Mouse (Mus musculus): Measurements from ENCODE around the gene Msh3. TPM values are rescaled to one million over a fixed set of nuclear protein-coding genes. Genes with fewer than 3 reads are reported as not detected.

Gene Msh3
- 4.6 and 6.2 TPM in 2 replicates for polyA plus RNA-seq (2012; rRNA removed)

DNA sequence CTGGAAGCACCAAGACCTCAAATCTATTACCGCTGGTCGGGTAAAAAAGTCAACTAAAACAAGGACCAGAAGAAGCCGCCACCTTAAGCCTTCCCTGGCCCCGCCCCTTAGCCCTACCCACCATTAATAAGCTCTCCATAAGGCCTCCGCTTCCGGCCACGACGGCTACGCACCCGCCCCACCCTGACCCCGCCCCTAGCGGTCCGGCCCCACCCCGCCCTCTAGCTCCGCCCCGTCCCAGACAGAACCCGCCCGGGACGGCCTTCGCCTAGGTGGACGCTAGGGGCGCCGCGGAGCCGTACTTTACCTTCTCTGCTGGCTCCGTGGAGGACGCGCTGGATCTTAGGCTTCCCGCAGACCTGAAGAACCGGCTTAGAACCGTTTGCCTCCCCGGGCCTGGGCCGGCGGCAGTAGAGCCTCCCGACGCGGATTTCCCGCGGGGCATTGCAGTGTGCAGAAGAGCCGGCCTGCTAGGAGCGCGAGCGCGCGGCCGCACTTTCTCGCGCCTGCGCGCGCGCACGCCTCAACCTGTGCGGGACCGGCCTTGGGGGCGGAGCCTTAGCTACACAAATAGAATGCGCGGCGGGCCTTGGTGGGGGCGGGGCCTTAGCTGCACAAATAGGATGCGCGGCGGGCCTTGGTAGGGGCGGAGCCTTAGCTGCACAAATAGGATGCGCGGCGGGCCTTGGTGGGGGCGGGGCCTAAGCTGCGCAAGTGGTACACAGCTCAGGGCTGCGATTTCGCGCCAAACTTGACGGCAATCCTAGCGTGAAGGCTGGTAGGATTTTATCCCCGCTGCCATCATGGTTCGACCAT is at the start of gene Msh3, which contains the start of gene Dhfr:
Gene Msh3 (minus strand): TSS at position 548 of the 816 bp plus-strand sequence.
Gene Dhfr (plus strand): TSS at position 271 of the 816 bp plus-strand sequence.

DNA sequence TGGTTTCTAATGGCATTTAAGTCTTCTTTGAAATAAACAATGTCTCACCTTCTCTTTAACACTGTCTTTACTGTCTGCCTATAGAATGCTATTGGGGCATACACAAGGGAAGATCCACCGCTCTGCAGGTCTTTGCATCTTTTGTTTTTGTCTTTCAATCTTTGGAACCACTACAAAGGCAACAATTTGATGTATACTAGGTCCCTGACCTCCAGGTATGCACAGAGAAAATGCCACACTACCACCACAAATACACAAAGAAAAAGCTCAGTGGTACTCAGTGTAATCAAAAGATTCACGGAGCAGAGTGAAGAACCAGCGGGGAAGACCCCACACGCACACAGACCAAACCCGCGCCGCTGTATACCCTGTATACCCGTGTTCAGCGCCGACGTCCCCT is 49.1 kb downstream of the Msh3 start, which contains the start of gene Gm20379:
Gene Gm20379 (plus strand): TSS at position 301 of the 400 bp plus-strand sequence.

Other genes starting within 250 kb of the Msh3 start
- 3.0 and 3.8 TPM in 2 replicates for gene Rasgrf2, start 223.3 kb downstream of the Msh3 start, polyA plus RNA-seq (2012; rRNA removed)
- not detected in 2 replicates for gene Gm20379, start 49.0 kb downstream of the Msh3 start, polyA plus RNA-seq (2012; rRNA removed)
- 0.64 and 0.88 TPM in 2 replicates for gene Dhfr, start 277 bp downstream of the Msh3 start, polyA plus RNA-seq (2012; rRNA removed)
- gene Ankrd34b, start 70.9 kb upstream of the Msh3 start, polyA plus RNA-seq (2012; rRNA removed) = 0.05 TPM in 1 of 2 replicates, not detected in the other
- gene Fam151b, start 129.0 kb upstream of the Msh3 start, polyA plus RNA-seq (2012; rRNA removed) = 1.7 and 1.8 TPM in 2 replicates
- 1.5 and 1.9 TPM in 2 replicates for gene Zfyve16, start 175.9 kb upstream of the Msh3 start, polyA plus RNA-seq (2012; rRNA removed)
- not detected in 2 replicates for gene Spz1, start 221.2 kb upstream of the Msh3 start, polyA plus RNA-seq (2012; rRNA removed)